Mouse (Mus musculus) forebrain, embryonic 10.5 days (tissue): ENCODE results near the gene Dcx. TPM values are rescaled to one million over a fixed set of nuclear protein-coding genes. Genes with fewer than 3 reads are reported as not detected.

ENCODE experiments used
- DNase-seq: peaks from one replicate; pipeline ENCODE4 v3.0.0-alpha.2; 2017; ENCODE audit warnings: low spot score; ENCODE audit errors: extremely low spot score
- H3K27ac ChIP-seq: fragments of 300-500 bp; sonication (generic); 2 replicates; pipeline ENCODE4 v1.5.1; 2016; ENCODE audit warnings: mild to moderate bottlenecking
- H3K27me3 ChIP-seq: fragments of 300-500 bp; sonication (generic); 2 replicates; pipeline ENCODE4 v1.6.1; 2016; ENCODE audit warnings: mild to moderate bottlenecking; ENCODE audit not compliant: poor library complexity, severe bottlenecking
- H3K36me3 ChIP-seq: fragments of 300-500 bp; sonication (generic); replicated peaks from 2 replicates; pipeline ENCODE4 v1.6.1; 2016; ENCODE audit warnings: mild to moderate bottlenecking, moderate library complexity
- H3K4me1 ChIP-seq: fragments of 300-500 bp; sonication (generic); 2 replicates; pipeline ENCODE4 v1.6.1; 2016
- H3K4me3 ChIP-seq: fragments of 300-500 bp; sonication (generic); 2 replicates; pipeline ENCODE4 v1.5.1; 2016; ENCODE audit warnings: mild to moderate bottlenecking, moderate library complexity
- H3K9me3 ChIP-seq: fragments of 300-500 bp; sonication (generic); 2 replicates; pipeline ENCODE4 v1.6.1; 2016; ENCODE audit warnings: mild to moderate bottlenecking, moderate library complexity
- WGBS: fragments of 180-500 bp; shearing (Covaris S2); methylation state at CpG from one replicate; pipeline ENCODE4 v1.1.7; 2016; 5-methylcytosine and 5-hydroxymethylcytosine counted together
- polyA plus RNA-seq: library from polyadenylated mRNA; unstranded; fragments of >200 nt; fragmentation: Nextera tagmentation; extraction: Ambion mirVana; gene quantifications from 2 replicates; pipeline ENCODE4 v1.2.1, GENCODE M21; 2016

Dcx gene
- polyA plus RNA-seq: 9.8 and 17.4 TPM in 2 replicates

DNA sequence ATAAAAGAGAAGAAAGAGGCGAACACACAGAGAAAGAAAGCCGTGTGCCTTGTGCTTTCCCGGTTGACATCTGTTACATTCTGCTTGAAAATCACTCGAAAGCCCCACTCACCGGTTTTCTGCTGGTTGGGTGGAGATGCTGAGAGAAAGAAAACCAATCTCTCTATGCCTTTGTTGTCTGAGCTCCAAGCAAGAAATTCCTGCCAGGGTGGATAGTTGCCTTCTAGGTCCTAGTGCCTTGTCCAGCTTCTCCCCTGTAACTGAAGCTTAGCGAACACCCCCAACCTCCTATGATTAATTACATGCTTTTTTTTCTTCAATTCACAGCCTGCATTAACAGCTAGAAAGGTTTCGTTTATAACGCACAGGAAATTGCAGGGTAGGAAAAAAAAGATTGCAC is at the start of gene Dcx:
Dcx (minus strand) TSS at position 354 of the 400 bp plus-strand sequence.
- 50% methylated on average over 8 of the region's 8 CpGs for WGBS
- DNase-seq: no peak
- H3K4me3 ChIP-seq: peak within 1 kb of the TSS; percentile 32

DNA sequence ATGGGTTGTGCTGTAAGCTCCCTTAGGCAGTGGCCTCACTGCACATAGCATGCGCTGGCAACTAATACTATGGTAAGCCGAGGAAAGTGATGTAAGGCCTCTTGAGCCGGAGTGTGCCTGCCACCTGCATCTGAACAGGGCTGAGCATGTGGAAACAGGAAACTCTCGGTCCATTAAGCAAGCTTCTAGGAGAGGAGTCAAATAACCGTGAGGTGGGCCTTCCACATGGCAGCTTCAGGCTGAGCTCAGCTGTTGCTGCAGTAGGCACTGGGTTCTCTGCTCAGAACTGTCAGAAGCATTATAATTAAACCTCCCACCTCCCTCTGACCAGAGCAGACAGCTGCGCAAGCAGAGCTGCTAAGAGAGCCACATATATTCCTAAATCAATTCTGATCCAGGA is 33.1 kb upstream of the Dcx start:
- no peaks in the 10 kb centered on the region for H3K36me3 ChIP-seq
- H3K4me1 ChIP-seq: no peaks in the 10 kb centered on the region
- no peak overlapping the region for H3K27ac ChIP-seq
- H3K4me3 ChIP-seq: no peak overlapping the region
- peaks cover 7% of the 10 kb centered on the region for H3K27me3 ChIP-seq
- DNase-seq: no peak
- no peaks in the 10 kb centered on the region for H3K9me3 ChIP-seq
- WGBS: 61% methylated on average over 6 of the region's 6 CpGs

More for the DNA sequence above, at the start of gene Dcx:
- Histone ChIP-seq H3K9me3 (no peaks in the 10 kb centered on the region), H3K27ac (peak within 1 kb of the TSS; percentile 68; the same call in 1 of the 2 replicates), H3K4me1 (peaks cover 15% of the 10 kb centered on the region), H3K36me3 (no peaks in the 10 kb centered on the region), H3K27me3 (peaks cover 49% of the 10 kb centered on the region)

DNA sequence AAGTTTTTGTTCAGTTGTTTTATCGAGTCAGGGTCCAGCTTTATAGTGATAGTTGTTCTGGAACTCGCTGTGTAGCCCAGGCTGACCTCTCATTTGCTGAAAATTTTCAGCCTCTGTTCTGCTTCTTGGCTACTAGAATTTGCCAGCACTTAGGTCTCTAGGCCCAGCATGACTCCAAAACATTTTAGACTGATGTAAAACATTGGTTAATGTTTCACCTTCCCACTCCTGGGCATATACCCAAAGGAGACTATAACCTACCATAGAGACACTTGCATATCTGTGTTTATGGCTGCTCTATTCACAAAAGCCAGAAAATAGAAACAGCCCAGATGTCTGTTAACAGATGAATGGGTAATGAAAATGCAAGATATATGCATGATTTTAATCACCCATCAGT is 560 bp upstream of the Dcx start:
- peaks cover 44% of the 10 kb centered on the region for H3K27me3 ChIP-seq
- H3K9me3 ChIP-seq: no peaks in the 10 kb centered on the region
- DNase-seq: no peak
- WGBS: 87% methylated on average over 2 of the region's 2 CpGs
- H3K27ac ChIP-seq: no peak overlapping the region
- H3K36me3 ChIP-seq: no peaks in the 10 kb centered on the region
- H3K4me1 ChIP-seq: peaks cover 15% of the 10 kb centered on the region
- H3K4me3 ChIP-seq: no peak overlapping the region

DNA sequence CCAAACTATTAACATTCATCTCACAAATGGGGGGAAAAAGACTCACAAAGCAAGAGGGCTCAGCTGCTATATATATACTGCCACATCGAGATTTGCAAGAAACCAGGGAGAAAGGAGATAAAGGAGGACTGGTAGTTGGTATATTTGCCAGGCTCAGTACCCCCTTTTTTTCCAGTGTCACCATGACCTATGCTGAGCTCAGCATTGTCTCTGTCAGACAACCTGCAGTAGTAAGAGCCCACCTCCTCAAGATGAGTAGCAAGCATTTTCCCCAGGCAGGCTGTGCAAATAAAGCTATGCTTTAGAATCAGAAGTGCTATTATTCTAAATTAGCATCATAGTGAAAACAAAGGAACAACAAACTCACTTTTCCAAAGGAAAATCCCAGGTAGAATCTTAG is 581 bp downstream of the Dcx start:
- H3K4me1 ChIP-seq: peaks cover 15% of the 10 kb centered on the region
- H3K27me3 ChIP-seq: peaks cover 53% of the 10 kb centered on the region
- DNase-seq: no peak
- H3K27ac ChIP-seq: peak overlapping the region; percentile 68; the same call in 1 of the 2 replicates
- no peaks in the 10 kb centered on the region for H3K9me3 ChIP-seq
- H3K4me3 ChIP-seq: peak overlapping the region; percentile 32
- WGBS: 48% methylated on average over 1 of the region's 1 CpGs
- H3K36me3 ChIP-seq: no peaks in the 10 kb centered on the region

DNA sequence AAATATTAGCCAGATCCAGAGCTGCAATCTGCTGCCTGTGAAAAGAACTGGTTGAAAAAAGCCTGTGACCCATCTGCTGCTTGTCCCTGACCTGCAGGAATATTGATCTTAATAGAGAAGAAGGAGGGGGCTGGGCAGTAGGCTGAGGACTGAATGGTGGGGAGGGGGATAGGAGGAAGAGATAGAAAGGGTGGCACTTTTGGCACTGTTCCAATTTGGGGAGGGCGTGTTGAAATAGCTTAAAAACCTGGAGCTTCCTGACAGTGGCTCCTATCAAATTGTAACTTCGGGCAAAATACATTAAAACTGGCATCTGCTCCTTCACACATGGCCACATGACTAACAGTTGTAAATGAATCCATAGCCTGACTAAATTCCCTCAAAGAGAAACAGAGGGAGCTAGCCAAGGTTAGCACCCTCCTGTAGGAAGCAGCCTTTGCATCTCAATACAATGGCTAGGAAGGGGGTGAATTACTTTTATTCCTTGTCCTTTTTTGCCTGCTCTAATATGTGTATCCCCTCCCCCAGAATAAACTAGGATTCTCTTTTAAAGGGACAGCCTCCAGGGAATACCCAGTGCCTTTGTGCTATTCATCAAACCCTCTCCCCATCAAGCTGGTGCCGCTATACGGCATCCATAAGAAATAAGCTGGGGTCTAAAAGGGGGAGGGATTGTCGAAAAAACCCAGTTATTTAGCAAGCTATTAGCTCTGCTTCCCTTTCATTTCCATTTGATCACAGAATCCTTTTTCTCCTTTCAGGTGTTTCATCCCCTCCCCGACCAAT is 1.5 kb downstream of the Dcx start:
- no peak for DNase-seq
- 51% methylated on average over 6 of the region's 6 CpGs for WGBS
- H3K4me3 ChIP-seq: peak overlapping the region; percentile 32; the same call in 1 of the 2 replicates
- H3K27me3 ChIP-seq: peaks cover 63% of the 10 kb centered on the region
- peak overlapping the region; percentile 68; the same call in 1 of the 2 replicates for H3K27ac ChIP-seq
- peaks cover 15% of the 10 kb centered on the region for H3K4me1 ChIP-seq
- H3K36me3 ChIP-seq: no peaks in the 10 kb centered on the region
- H3K9me3 ChIP-seq: no peaks in the 10 kb centered on the region

DNA sequence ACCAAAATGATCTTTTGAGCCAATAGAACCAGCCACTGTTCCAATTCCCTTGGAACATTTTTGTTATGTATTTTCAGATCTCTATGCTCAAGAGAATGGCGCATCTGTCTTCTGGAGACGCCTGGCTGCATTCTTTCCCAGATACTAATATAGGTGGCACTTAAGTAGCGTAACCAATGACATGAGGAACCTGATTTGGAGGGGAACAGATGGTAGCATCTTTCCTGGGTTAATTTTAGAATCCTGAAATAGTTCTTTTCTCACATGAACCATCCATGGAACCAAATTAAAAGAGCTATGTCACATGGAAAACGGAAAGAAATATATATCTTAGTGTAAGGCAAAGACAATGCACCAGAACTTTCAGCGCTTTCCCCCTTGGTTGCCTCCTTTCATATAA is 11.0 kb downstream of the Dcx start:
- H3K4me1 ChIP-seq: no peaks in the 10 kb centered on the region
- H3K36me3 ChIP-seq: no peaks in the 10 kb centered on the region
- no peak overlapping the region for H3K27ac ChIP-seq
- DNase-seq: no peak
- H3K4me3 ChIP-seq: no peak overlapping the region
- H3K27me3 ChIP-seq: peaks cover 58% of the 10 kb centered on the region
- WGBS: 92% methylated on average over 5 of the region's 5 CpGs
- no peaks in the 10 kb centered on the region for H3K9me3 ChIP-seq

DNA sequence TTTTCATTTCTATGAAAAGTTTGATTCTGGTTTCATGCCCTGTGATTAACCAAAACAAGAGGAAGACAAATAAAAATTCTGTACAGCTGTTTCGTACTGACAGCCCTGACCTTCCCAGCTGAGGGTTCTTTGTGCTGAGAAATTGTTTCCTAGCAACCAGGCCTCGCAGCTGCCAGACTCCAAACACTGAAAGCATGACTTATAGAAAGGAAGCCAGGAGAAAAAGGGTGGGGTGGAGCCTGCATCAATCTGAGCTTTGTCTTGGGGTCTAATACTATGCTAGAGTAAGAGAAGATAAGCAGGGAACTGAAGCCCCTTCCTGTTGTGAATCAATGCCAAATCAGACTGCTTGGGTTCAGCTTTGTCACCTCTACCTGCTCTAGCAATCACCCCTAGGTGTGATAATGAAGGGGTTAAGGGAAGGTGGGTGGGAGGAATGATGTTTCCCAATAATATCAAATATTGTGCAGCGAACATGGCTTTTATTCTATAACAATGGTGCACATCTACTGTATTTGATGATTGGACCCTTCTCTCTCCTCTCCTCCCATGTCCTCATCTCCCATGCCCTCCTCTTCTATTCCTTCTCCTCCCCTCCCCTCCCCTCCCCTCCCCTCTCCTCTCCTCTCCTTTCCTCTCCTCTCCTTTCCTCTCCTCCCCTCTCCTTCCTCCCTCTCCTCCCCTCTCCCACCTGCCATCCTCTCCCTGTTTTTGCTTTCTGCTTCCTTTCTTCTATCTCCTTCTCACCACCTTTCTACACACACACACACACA is 26.2 kb downstream of the Dcx start:
- Histone ChIP-seq H3K36me3 (no peaks in the 10 kb centered on the region), H3K4me3 (no peak overlapping the region), H3K27ac (peak overlapping the region; percentile 30; the same call in 1 of the 2 replicates), H3K27me3 (peaks cover 75% of the 10 kb centered on the region), H3K9me3 (no peaks in the 10 kb centered on the region), H3K4me1 (peaks cover 15% of the 10 kb centered on the region)
- WGBS: 35% methylated on average over 3 of the region's 3 CpGs
- peak; percentile 38 for DNase-seq

DNA sequence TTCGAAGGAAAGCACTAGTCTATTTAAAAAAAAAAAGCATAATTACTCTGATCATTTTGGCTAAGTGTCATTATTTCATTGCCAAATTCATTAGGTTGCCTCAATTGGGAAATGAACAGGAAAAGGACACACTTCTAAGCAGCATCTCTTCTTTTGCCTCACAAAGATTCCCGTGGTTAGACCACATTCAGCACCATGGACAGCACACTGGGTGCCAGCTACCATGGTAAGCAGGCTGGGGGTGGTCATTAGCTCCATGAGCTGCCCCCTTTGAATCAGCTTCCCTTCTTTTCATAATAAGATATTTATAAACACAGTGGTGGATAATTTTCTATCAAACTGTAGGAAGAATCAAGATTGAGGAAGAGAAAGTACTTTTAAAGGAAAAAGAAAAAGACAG is 28.4 kb downstream of the Dcx start:
- no peak overlapping the region for H3K4me3 ChIP-seq
- peak; percentile 18 for DNase-seq
- no peaks in the 10 kb centered on the region for H3K9me3 ChIP-seq
- H3K27me3 ChIP-seq: peaks cover 70% of the 10 kb centered on the region
- H3K4me1 ChIP-seq: peaks cover 15% of the 10 kb centered on the region
- 34% methylated on average over 2 of the region's 2 CpGs for WGBS
- H3K36me3 ChIP-seq: no peaks in the 10 kb centered on the region
- H3K27ac ChIP-seq: no peak overlapping the region

DNA sequence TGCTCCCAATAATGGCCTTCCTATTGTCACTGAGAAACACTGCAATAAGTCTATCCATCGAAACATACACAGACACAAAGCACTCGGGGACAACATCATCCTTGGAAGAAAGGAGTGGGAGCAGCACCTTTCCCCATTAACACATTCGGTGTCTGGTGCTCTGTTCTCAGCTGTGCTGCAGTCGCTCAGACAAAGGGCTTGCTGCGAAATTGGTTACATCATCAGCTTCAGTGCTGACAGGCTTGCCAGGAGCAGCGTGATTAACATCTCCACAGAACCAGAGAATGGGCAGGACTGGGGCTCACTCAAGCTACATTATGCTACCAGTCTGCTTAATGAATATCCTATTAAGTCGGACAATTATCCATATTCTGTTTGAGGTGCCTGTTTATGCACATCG is 30.8 kb downstream of the Dcx start:
- Histone ChIP-seq H3K4me3 (no peak overlapping the region), H3K27me3 (peaks cover 69% of the 10 kb centered on the region), H3K9me3 (no peaks in the 10 kb centered on the region), H3K4me1 (peaks cover 14% of the 10 kb centered on the region), H3K27ac (0 out of 2 replicates have a peak overlapping the region, but pooled peaks have one; percentile 30), H3K36me3 (no peaks in the 10 kb centered on the region)
- 51% methylated on average over 8 of the region's 8 CpGs for WGBS
- DNase-seq: peak; percentile 17

DNA sequence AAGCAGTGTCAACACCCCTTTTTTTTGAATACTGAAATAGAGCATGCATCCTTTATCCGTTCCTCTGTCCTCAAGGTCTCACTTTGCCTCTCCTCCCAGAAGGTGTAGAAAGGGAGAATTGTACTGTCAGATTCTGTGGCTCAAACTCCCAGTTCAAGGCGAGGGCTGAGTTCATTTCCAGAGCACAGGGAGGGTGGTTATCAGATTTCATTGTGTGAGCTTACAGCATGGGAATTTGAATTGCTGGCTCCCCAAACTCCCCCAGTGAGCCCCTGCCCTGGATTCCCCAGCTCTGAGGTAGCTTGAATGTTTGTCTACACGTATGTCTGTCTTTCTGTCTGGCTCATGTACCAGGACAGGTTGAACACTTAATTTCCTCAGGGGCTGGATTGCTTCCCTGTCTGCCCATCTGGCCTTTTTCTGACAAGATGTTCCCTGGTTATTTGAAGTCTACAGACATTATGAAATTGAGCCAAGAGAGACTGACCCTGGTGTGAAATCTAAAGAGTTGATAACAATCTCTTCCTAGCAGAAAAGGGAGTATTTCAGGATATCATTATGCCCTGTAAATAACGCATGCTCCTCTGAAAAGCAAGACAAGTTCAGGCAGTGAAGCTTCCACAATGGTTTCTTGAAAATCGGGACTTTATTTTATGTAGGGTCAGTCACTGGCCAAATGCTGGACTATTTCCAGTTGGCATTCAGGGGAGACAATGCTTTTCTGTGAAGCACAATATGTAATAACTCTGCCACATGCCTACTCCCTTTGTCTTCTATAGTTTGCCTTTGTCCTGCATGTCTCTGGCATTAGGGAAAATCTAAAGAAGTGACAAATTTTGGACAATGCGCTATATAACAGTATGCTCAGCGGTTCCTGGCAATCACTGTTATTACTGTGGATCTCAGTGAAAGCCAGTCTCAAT is 35.5 kb downstream of the Dcx start:
- H3K4me1 ChIP-seq: no peaks in the 10 kb centered on the region; the same call in 1 of the 2 replicates
- WGBS: 83% methylated on average over 7 of the region's 7 CpGs
- H3K27me3 ChIP-seq: peaks cover 67% of the 10 kb centered on the region
- DNase-seq: no peak
- no peaks in the 10 kb centered on the region for H3K36me3 ChIP-seq
- H3K4me3 ChIP-seq: no peak overlapping the region
- no peaks in the 10 kb centered on the region for H3K9me3 ChIP-seq
- H3K27ac ChIP-seq: no peak overlapping the region

DNA sequence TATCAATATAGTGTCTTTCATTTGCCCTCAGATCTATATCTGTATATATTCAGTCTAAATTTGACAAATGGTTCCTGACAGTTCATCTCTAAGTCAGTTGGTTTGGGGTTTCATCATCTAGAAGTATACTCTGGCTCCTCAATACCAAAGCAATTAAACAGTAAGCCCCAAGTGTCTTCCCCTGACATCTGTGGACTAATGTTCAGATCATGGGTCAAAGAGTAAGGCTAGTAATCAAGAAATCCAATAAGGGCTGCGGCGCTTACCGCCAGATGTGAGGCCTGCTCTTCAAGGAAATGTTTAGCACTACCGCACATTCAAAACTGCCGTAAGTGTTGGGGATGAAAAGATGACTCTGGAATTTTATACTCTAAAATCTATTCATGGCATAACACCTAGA is 36.2 kb downstream of the Dcx start:
- Histone ChIP-seq H3K4me3 (no peak overlapping the region), H3K36me3 (no peaks in the 10 kb centered on the region), H3K27me3 (peaks cover 60% of the 10 kb centered on the region), H3K27ac (no peak overlapping the region), H3K9me3 (no peaks in the 10 kb centered on the region), H3K4me1 (no peaks in the 10 kb centered on the region; the same call in 1 of the 2 replicates)
- no peak for DNase-seq
- 91% methylated on average over 5 of the region's 5 CpGs for WGBS

DNA sequence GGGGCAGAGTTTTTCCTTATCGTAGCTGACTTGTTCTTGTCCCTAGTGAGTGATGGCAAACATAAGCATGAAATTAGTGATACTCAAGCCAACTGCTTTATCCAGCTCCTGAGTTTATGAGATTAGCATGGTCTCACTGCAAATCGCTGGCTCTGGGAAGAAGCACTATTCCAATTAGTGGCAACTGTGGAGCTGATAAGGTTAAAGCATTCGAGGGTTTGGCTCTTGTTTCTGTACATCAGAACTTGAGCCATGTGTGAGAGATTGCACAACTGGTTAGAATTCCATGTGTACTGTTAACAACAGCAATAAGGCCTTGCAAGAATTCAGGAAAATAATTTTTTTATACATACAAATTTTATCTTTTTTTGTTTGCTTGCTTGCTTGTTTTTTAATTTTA is 39.9 kb downstream of the Dcx start:
- no peaks in the 10 kb centered on the region for H3K4me1 ChIP-seq
- H3K9me3 ChIP-seq: no peaks in the 10 kb centered on the region
- H3K4me3 ChIP-seq: no peak overlapping the region
- DNase-seq: no peak
- WGBS: 67% methylated on average over 3 of the region's 3 CpGs
- H3K27ac ChIP-seq: no peak overlapping the region
- H3K27me3 ChIP-seq: peaks cover 53% of the 10 kb centered on the region
- H3K36me3 ChIP-seq: no peaks in the 10 kb centered on the region
